Mouse (Mus musculus) right cerebral cortex, postnatal 4 days (tissue): ENCODE measurements around the gene Ints13.

Experiments
- DNase-seq: peaks from one replicate; pipeline ENCODE4 v3.0.0-alpha.2; 2022

Ints13 gene

DNA sequence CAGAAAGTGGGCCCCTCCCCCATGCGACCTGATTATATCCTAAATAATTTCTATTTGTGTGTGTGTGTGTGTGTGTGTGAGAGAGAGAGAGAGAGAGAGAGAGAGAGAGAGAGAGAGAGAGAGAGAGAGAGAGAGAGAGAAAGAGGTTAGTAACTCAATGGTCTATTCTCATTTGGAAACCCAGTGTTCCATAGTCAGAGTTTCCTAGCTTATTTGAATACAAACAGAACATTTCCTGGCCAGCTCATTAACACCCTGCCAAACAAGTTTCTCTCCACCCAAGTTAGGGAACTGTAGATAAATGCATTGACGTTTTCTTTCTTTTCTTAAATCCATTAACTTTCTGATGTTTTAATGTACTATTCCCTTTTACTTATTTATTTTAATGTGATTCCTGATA is 39.6 kb downstream of the Ints13 start:
- DNase-seq: no peak

- no peak for DNase-seq
Measured at GRCm38 (mm10) chr6:146537111-146537510, 40.5 kb downstream of the Ints13 start.

DNA sequence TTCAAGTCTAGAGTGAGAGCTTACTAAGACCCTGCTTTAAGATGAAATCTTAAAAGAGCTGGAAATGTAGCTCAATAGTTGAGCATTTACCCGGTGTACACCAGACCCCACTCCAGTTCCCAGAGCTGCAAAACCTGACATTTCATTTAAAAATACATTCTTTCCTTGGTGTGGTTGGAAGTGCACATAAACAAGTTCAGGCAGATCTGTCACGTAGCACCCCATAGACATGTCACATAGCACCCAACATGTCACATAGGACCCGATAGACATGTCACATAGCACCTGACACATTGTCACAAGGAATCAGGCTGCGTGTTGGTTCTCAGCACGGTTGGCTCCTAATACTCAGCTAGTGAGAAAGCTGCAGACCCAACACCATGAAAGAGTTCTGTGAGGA is 42.1 kb downstream of the Ints13 start:
- no peak for DNase-seq

- DNase-seq: no peak
Measured at GRCm38 (mm10) chr6:146533146-146533545, 44.5 kb downstream of the Ints13 start.

DNA sequence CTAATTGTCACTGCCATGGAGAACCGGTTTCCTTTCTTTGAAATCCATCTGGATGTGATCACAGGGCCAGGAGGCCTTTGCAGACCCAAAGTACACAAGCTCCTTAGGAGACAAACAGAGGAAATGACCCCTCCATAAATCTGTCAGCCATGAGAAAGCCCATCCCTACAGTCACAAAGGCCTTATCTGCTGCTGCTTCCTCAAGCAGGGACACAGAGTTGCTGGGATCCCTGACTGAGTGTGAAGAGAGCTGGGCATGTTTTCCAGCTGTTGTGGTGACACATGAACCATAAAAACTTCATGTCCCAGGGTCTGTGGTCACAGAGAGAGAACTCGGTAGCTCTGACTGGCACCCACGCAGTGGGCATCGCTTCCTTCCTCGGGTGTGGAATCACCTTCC is 46.9 kb downstream of the Ints13 start:
- DNase-seq: no peak

DNA sequence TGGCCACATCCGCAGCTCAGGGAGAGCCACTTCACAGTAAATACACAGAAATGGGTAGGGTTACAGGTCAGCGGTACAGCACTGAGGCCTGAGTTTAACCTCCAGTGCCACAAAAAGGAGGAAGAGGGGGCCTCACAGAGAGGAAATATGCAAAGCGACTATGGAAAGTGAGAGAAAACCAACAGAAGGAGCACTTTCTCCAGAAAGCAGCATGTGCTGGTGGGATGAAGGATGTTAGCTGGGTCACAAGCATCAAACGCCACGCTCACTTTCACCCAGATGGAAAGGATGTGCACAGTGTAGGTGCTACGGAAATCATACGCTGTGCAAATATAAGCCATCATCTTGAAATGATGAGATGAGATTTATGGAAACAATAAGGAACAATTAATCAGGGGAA is 47.3 kb downstream of the Ints13 start:
- DNase-seq: no peak

- DNase-seq: no peak
Measured at GRCm38 (mm10) chr6:146527537-146527936, 50.1 kb downstream of the Ints13 start.

GRCm38 (mm10) chr6:146525500-146525899 is 52.1 kb downstream of the Ints13 start:
- no peak for DNase-seq

GRCm38 (mm10) chr6:146521456-146522245 is 56.0 kb downstream of the Ints13 start:
- no peak for DNase-seq

DNA sequence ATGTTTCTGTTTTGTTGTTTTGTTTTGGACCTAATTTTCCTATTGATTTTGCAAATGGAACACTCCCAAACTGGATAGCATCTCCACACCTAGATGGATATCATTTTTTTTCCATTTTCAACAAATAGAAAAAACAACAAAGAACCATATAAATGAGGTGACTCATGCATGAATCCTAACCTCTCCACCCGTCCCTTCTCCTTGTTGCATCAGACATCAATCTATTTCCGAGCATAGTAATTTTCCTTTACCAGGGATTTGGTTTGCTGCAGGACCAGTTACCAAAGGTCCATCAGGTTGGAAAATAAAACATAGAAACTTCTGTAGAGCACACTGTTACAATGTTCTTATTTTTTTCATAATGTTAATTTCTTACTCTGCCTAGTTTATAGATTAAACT is 58.6 kb downstream of the Ints13 start:
- DNase-seq: no peak

DNA sequence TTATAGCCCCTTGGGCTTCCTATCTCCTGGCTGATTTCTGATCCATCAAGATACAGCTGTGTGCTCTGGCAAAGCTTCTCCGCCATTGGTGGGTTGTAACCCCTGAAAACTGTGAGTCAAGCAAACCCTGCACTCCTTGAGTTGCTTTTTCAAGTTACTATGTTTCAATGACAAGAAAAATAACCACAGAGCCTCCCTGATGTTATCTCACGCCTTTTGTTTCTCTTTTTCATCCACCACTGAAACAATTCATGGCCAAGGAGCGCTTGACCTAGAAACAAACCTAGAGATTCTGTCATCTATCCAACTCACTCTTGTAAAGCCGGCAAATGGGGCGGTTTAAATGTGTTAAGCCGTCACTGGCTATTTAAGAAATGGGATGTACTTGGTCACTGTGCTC is 61.7 kb downstream of the Ints13 start:
- DNase-seq: no peak

- DNase-seq: no peak
Measured at GRCm38 (mm10) chr6:146514531-146514948, 63.1 kb downstream of the Ints13 start.

- DNase-seq: no peak
Measured at GRCm38 (mm10) chr6:146513899-146514298, 63.7 kb downstream of the Ints13 start.

DNA sequence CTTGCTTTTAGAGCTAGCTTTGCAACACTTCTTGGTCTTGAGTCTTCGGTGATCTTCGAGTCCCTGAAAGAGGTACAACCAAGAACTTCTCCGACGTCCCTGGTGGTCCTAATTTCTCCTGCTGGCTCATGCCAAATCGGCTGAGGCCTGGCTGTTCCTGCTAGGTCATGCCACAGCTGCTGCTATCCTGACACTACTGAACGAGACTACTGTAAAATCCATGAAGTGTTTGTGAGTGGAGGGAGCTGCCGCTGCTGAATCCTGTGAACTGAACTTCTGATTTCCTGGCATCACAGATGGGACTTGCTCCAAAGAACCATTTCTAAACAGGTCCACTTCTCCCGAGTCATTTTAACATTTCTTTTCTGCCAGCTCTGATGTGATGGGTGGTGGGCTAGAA is 64.3 kb downstream of the Ints13 start:
- no peak for DNase-seq

DNA sequence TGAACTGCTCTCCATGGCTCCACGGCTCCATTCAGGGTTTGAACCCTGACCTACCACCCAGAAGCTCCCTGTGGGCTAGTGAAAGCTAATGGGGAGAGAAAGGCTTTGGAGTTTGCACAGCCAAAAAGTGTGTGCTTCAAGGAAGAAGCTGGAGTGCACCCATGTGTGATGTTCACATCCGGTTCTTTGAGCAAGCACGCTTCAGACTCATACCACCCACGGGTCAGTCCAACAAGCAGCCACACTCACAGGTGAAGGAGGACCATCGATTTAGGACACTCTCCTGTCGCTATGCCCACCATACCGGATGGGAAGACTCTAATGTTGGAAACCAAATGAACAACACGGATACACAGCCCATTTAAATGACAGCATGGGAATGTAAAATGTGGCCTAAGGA is 66.1 kb downstream of the Ints13 start:
- no peak for DNase-seq

DNA sequence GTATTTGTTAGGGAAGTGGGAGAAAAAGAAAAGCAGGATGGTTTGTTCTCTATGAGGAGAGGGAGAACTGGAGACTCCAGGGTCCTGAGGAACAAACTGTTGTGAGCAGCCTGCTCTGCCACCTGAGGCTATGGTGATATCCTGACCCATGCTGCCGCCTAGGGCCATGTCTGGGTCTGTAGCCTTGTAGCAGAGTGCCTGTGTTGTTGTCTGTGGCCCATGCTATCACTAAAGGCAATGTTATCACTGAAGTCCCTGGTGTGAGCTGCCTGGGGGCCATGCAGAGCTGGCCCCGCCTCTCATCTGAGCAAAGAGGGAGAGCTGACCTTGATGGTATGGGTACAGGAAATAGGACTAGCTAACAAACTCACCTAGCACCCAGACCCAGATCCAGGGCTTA is 67.7 kb downstream of the Ints13 start:
- DNase-seq: no peak

- DNase-seq: no peak
Measured at GRCm38 (mm10) chr6:146504459-146504858, 73.2 kb downstream of the Ints13 start.

DNA sequence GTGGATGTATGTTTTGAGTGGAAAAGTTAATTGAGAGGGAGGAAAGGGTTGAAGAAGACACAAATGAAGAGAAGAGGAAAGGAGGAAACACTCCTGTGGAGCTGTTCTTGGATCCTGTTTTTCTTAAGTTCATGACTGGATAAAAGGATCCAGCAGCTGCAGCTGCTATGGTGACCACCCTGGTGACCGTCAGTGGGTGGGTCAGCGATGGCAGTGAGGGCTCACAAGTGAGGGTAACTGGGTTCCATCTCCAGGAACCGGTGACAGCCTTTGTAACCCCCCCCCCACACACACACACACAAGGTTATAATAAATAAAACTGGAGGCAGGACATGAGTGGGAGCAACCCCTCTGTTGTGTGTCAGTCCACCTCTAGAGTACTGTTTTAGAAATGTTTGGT is 74.8 kb downstream of the Ints13 start:
- DNase-seq: no peak

DNA sequence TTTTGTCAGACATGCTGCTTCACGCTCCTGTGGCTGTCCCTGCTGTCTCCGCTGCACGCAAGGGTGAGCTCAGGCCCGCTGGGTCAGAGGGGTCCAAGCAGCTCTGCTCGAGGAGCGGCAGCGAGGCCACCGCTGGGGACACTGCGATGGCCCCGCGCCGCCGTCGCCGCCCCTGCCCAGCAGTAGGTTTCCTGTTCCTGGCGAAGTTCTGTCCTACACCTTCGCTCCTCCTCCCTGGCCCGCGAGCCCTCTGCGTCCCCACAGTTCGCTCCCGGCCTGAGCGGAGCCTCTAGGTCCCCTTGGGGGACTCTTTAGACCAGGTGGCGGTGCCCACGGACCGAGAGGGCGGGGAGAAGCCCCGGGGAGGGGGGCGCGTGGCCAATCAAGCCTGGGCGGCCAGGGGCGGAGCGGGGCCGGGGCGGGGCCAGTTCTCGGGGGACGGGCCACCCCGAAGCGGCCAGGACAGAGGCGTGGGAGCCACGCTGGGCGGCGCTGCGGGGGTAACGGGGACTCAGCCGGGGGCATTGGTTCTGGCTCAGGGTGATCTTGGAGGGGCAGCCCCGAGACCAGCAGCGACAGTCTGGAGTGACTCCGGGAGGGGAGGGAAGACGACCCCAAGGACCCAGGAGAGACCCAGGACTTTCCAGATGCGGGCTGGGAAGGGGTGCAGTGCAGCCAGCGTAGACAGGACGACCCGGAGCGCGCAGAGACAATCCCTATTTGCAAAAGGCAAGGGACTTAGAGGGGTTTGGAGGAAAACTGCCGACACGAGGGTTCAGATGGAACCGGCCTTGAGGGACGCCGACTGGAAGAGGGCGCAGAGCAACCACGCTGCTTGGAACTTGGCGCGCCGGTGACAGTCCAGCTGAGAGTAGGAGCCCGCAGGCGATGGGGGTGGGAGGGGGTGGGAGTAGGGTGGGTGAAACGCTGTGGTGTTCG is 75.5 kb downstream of the Ints13 start, which contains the start of gene Itpr2:
TSS of gene Itpr2 (minus strand) at position 358 of the 939 bp plus-strand sequence.
- peak; percentile 74 for DNase-seq

GRCm38 (mm10) chr6:146501316-146501865 is 76.2 kb downstream of the Ints13 start:
- DNase-seq: peak; percentile 10

DNA sequence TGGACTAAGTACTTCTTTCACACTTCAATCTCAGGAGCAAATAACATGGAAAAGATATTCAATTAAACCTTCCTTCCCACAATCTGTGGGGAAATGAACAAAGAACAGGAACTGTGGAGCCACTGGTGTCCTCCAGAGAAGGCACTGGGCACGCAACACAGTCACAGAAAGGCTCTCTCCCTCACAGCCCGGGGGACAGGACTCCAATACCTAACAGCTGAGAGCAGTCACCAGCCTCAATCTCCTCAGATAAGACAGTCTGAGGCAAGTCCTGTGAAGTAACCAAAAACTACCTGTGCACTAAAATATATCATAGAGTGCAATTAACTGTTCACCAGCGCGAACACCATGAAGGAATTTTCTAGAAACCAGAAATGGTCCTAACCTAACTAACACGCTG is 76.9 kb downstream of the Ints13 start:
- DNase-seq: no peak

DNA sequence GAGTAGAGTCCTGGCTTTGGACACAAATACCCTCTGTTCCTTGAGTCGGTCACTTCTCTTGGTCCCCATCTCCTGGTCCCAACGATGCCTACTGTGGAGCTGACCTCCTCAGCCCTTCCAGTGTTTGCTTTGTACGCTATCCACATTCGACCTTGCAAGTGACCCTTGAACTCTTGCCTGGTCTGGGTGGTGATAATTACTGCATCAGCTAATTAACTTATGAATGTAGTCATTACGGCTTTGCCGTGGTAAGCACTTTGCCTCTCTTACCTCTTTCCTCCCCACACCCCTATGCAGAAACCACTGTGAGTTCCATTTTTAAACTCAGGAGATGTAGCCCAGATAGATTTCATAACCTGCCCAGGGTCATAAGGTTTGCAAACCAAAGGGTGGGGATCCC is 77.4 kb downstream of the Ints13 start:
- DNase-seq: no peak
